Mouse (Mus musculus): ENCODE data around the gene Fmnl2. TPM values are rescaled to one million over a fixed set of nuclear protein-coding genes. Genes with fewer than 3 reads are reported as not detected.

Fmnl2 gene
- total RNA-seq (2017): 17.3 and 20.6 TPM in 2 replicates

GRCm38 (mm10) chr2:52857611-52858528 is at the start of gene Fmnl2:
Gene Fmnl2 (plus strand): TSS chr2:52857860.
- peak; percentile 18 to 46; a peak in 1 of 4 replicates for ATAC-seq (replicated peaks in 1 of 2; ENCODE audit: insufficient read depth in 1 of 2, low FRiP score in 2 of 2, low TSS enrichment in 1 of 2, low read depth in 1 of 2, poor library complexity in 2 of 2, severe bottlenecking in 2 of 2)

- ATAC-seq (replicated peaks in 1 of 2; ENCODE audit: insufficient read depth in 1 of 2, low FRiP score in 2 of 2, low TSS enrichment in 1 of 2, low read depth in 1 of 2, poor library complexity in 2 of 2, severe bottlenecking in 2 of 2): no peak
Observed at GRCm38 (mm10) chr2:52809988-52810387, 47.7 kb upstream of the Fmnl2 start.

- no peak for ATAC-seq (replicated peaks in 1 of 2; ENCODE audit: insufficient read depth in 1 of 2, low FRiP score in 2 of 2, low TSS enrichment in 1 of 2, low read depth in 1 of 2, poor library complexity in 2 of 2, severe bottlenecking in 2 of 2)
Observed at GRCm38 (mm10) chr2:52811691-52812090, 46.0 kb upstream of the Fmnl2 start.

- no peak for ATAC-seq (replicated peaks in 1 of 2; ENCODE audit: insufficient read depth in 1 of 2, low FRiP score in 2 of 2, low TSS enrichment in 1 of 2, low read depth in 1 of 2, poor library complexity in 2 of 2, severe bottlenecking in 2 of 2)
Observed at GRCm38 (mm10) chr2:52817341-52817740, 40.3 kb upstream of the Fmnl2 start.

- no peak for ATAC-seq (replicated peaks in 1 of 2; ENCODE audit: insufficient read depth in 1 of 2, low FRiP score in 2 of 2, low TSS enrichment in 1 of 2, low read depth in 1 of 2, poor library complexity in 2 of 2, severe bottlenecking in 2 of 2)
Observed at GRCm38 (mm10) chr2:52818944-52819343, 38.7 kb upstream of the Fmnl2 start.

GRCm38 (mm10) chr2:52822214-52822613 is 35.4 kb upstream of the Fmnl2 start:
- ATAC-seq (replicated peaks in 1 of 2; ENCODE audit: insufficient read depth in 1 of 2, low FRiP score in 2 of 2, low TSS enrichment in 1 of 2, low read depth in 1 of 2, poor library complexity in 2 of 2, severe bottlenecking in 2 of 2): no peak

GRCm38 (mm10) chr2:52828077-52828476 is 29.6 kb upstream of the Fmnl2 start:
- ATAC-seq (replicated peaks in 1 of 2; ENCODE audit: insufficient read depth in 1 of 2, low FRiP score in 2 of 2, low TSS enrichment in 1 of 2, low read depth in 1 of 2, poor library complexity in 2 of 2, severe bottlenecking in 2 of 2): peak; percentile 81 to 86

GRCm38 (mm10) chr2:52830513-52830912 is 27.1 kb upstream of the Fmnl2 start:
- ATAC-seq (replicated peaks in 1 of 2; ENCODE audit: insufficient read depth in 1 of 2, low FRiP score in 2 of 2, low TSS enrichment in 1 of 2, low read depth in 1 of 2, poor library complexity in 2 of 2, severe bottlenecking in 2 of 2): no peak

- ATAC-seq (replicated peaks in 1 of 2; ENCODE audit: insufficient read depth in 1 of 2, low FRiP score in 2 of 2, low TSS enrichment in 1 of 2, low read depth in 1 of 2, poor library complexity in 2 of 2, severe bottlenecking in 2 of 2): peak; percentile 51 to 69
Observed at GRCm38 (mm10) chr2:52831585-52831984, 26.1 kb upstream of the Fmnl2 start.

GRCm38 (mm10) chr2:52835726-52836125 is 21.9 kb upstream of the Fmnl2 start:
- no peak for ATAC-seq (replicated peaks in 1 of 2; ENCODE audit: insufficient read depth in 1 of 2, low FRiP score in 2 of 2, low TSS enrichment in 1 of 2, low read depth in 1 of 2, poor library complexity in 2 of 2, severe bottlenecking in 2 of 2)

- ATAC-seq (replicated peaks in 1 of 2; ENCODE audit: insufficient read depth in 1 of 2, low FRiP score in 2 of 2, low TSS enrichment in 1 of 2, low read depth in 1 of 2, poor library complexity in 2 of 2, severe bottlenecking in 2 of 2): no peak
Observed at GRCm38 (mm10) chr2:52839074-52839473, 18.6 kb upstream of the Fmnl2 start.

- ATAC-seq (replicated peaks in 1 of 2; ENCODE audit: insufficient read depth in 1 of 2, low FRiP score in 2 of 2, low TSS enrichment in 1 of 2, low read depth in 1 of 2, poor library complexity in 2 of 2, severe bottlenecking in 2 of 2): no peak
Observed at GRCm38 (mm10) chr2:52839868-52840267, 17.8 kb upstream of the Fmnl2 start.

GRCm38 (mm10) chr2:52843861-52844260 is 13.8 kb upstream of the Fmnl2 start:
- ATAC-seq (replicated peaks in 1 of 2; ENCODE audit: insufficient read depth in 1 of 2, low FRiP score in 2 of 2, low TSS enrichment in 1 of 2, low read depth in 1 of 2, poor library complexity in 2 of 2, severe bottlenecking in 2 of 2): no peak

GRCm38 (mm10) chr2:52844936-52845752 is 12.5 kb upstream of the Fmnl2 start:
- peak; percentile 42 to 56; a peak in 2 of 4 replicates for ATAC-seq (replicated peaks in 1 of 2; ENCODE audit: insufficient read depth in 1 of 2, low FRiP score in 2 of 2, low TSS enrichment in 1 of 2, low read depth in 1 of 2, poor library complexity in 2 of 2, severe bottlenecking in 2 of 2)

GRCm38 (mm10) chr2:52846506-52846905 is 11.2 kb upstream of the Fmnl2 start:
- ATAC-seq (replicated peaks in 1 of 2; ENCODE audit: insufficient read depth in 1 of 2, low FRiP score in 2 of 2, low TSS enrichment in 1 of 2, low read depth in 1 of 2, poor library complexity in 2 of 2, severe bottlenecking in 2 of 2): no peak

GRCm38 (mm10) chr2:52849092-52849491 is 8.6 kb upstream of the Fmnl2 start:
- no peak for ATAC-seq (replicated peaks in 1 of 2; ENCODE audit: insufficient read depth in 1 of 2, low FRiP score in 2 of 2, low TSS enrichment in 1 of 2, low read depth in 1 of 2, poor library complexity in 2 of 2, severe bottlenecking in 2 of 2)

GRCm38 (mm10) chr2:52858529-52859465 is 1.1 kb downstream of the Fmnl2 start:
- peak; percentile 11 to 33; a peak in 1 of 4 replicates for ATAC-seq (replicated peaks in 1 of 2; ENCODE audit: insufficient read depth in 1 of 2, low FRiP score in 2 of 2, low TSS enrichment in 1 of 2, low read depth in 1 of 2, poor library complexity in 2 of 2, severe bottlenecking in 2 of 2)

Data from hematopoietic stem cell, adult 5-6 weeks (primary cell).